Mouse (Mus musculus) MEL (cell line): ENCODE results near the gene Ccnj.

Experiments used
- CTCF ChIP-seq, 3 experiments: IDR thresholded peaks in 2 of 3; conservative IDR thresholded peaks in 1 of 3; 2 replicates each; pipeline ENCODE4 v1.5.1; 2011 to 2012; ENCODE audit warnings: low read length in 3 of 3, low read depth in 2 of 3, mild to moderate bottlenecking in 2 of 3, improper control_type of control experiment in 1 of 3, inconsistent platforms in 1 of 3, mixed read lengths in 1 of 3, moderate library complexity in 1 of 3; ENCODE audit not compliant: control insufficient read depth in 1 of 3, insufficient read depth in 1 of 3, poor library complexity in 1 of 3, severe bottlenecking in 1 of 3
- EP300 ChIP-seq, 2 experiments: IDR thresholded peaks; 2 replicates each; pipeline ENCODE4 v1.6.1; 2011; ENCODE audit warnings: improper control_type of control experiment in 2 of 2, low read length in 2 of 2, low read depth in 1 of 2, mild to moderate bottlenecking in 1 of 2
- POLR2A ChIP-seq, 2 experiments: IDR thresholded peaks; 2 replicates each; pipeline ENCODE4 v1.6.1; 2011 to 2012; ENCODE audit warnings: low read length in 2 of 2, mild to moderate bottlenecking in 2 of 2, control low read depth in 1 of 2, improper control_type of control experiment in 1 of 2, low read depth in 1 of 2, moderate library complexity in 1 of 2; ENCODE audit not compliant: control insufficient read depth in 1 of 2, insufficient read depth in 1 of 2, poor library complexity in 1 of 2
- TAL1 ChIP-seq: IDR thresholded peaks from 2 replicates; pipeline ENCODE4 v1.6.1; 2012; ENCODE audit warnings: mild to moderate bottlenecking, inconsistent platforms, low read length, moderate library complexity, mixed read lengths
- USF1 ChIP-seq: IDR thresholded peaks from 2 replicates; pipeline ENCODE4 v1.6.1; 2014; ENCODE audit warnings: low read depth, mild to moderate bottlenecking, inconsistent platforms, low read length, improper control_type of control experiment, moderate library complexity

DNA sequence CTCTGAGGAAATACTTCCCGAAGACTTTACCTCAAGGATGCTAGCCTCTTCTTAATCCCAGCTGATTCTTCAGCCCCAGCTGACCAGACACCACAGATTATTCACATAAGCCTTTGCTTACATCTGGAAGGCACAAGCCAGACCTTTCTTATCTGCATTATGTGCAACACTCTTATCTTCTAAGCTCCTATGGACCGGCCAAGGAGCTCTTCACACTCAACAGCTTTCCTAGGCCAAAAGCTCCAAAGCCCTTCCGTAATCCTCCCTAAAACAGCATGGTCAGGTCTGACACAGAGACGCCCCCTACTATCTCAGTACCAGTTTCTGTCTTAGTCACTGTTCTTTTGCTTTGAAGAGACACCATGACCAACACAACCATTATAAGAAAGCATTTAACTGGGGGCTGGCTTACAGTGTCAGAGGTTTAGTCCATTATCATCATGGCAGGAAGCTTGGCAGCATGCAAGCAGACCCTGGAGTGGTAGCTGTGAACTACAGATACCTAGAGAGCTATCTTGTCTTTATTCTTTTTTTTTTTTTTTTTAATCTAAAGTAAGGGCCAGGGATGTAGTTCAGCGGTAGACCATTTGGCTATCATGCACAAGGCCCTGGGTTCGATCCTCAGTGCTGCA, 13.1 kb upstream of the Ccnj start:
- TF ChIP-seq EP300 (IDR thresholded peaks at IDR 0.05; ENCODE audit: low read depth in 1 of 2, low read length in 2 of 2) (0 out of 4 replicates have a peak, but pooled peaks have one; percentile 9 to 19), CTCF (IDR thresholded peaks at IDR 0.05 in 2 of 3, conservative IDR thresholded peaks at IDR 0.05 in 1 of 3; ENCODE audit: control insufficient read depth in 1 of 3, insufficient read depth in 1 of 3, low read depth in 2 of 3, low read length in 3 of 3, poor library complexity in 1 of 3, severe bottlenecking in 1 of 3) (no peak), TAL1 (peak; percentile 61), POLR2A (IDR thresholded peaks at IDR 0.05; ENCODE audit: control insufficient read depth in 1 of 2, insufficient read depth in 1 of 2, low read depth in 1 of 2, low read length in 2 of 2, poor library complexity in 1 of 2) (no peak), USF1 (no peak)
